Comparison of ENCODE assay signal across 9 mouse cellular contexts in the genomic region with DNA sequence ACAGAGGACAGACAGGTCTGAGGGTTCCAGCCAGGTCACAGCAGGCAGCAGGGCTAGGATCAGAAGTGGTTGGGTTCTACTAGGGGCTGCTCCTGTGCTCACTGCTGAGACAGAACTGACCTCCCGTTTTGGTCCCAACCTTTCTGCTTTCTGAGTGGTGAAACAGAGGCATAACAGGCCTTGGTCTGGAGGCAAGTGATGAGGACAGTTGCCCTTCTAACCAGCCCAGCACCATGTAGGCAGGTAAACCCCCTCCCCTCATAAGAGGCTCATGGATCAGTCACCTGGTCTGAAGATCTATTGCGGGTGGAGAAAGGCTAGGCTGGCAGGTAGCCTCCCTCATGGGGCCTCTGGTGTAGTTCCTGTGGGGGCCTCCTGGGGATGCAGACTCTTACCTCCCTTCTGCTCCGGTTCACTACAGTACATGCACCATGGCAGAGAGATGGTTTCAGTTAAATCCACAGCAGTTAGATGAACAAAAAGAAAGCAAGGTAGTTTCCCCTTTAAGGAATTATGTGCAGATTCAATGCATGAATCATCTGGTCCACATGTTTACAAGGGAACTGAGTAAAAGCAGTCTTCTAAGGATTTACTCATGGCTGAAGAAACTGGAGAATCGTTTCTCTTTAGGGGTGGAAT.
DNase-seq lines count a peak whose midpoint lies in the region; ATAC-seq and TF ChIP-seq lines count a peak whose summit lies in the region.
"Had no signal": no experiment of that assay in that cellular context is flagged by ENCODE, and none has a peak within 500 bp of the region (broad histone marks: within the 10 kb centered on the region; RNA-seq: fewer than 3 reads in every experiment).

No protein-coding gene starts in this region.

- H3K4me1 ChIP-seq in heart, adult 2 months (ENCODE audit: control insufficient read depth, insufficient read depth, low read length) = peaks cover 9% of the 10 kb centered on the region
- H3K4me1 ChIP-seq in hindbrain, embryonic 10.5 days (replicated peaks) = peaks cover 9% of the 10 kb centered on the region; the same call in 1 of the 2 replicates
- H3K4me1 ChIP-seq in midbrain, embryonic 12.5 days = peaks cover 17% of the 10 kb centered on the region

- H3K9ac ChIP-seq in heart, adult 2 months (ENCODE audit: low read depth, low read length) = no peak overlapping the region
- no peak overlapping the region for H3K9ac ChIP-seq in midbrain, embryonic 12.5 days (replicated peaks)

- 22% methylated on average over 4 of the region's 4 CpGs for WGBS in heart, adult 2 months
- WGBS in hindbrain, embryonic 10.5 days = 48% methylated on average over 4 of the region's 4 CpGs
- WGBS in midbrain, embryonic 12.5 days = 47% methylated on average over 4 of the region's 4 CpGs

- H3K4me2 ChIP-seq in midbrain, embryonic 12.5 days (replicated peaks) = no peak overlapping the region

- H3K36me3 ChIP-seq in heart, adult 2 months (ENCODE audit: control insufficient read depth, insufficient read depth, low read length) = no peaks in the 10 kb centered on the region
- H3K36me3 ChIP-seq in hindbrain, embryonic 10.5 days = no peaks in the 10 kb centered on the region
- no peaks in the 10 kb centered on the region for H3K36me3 ChIP-seq in midbrain, embryonic 12.5 days

- H3K27ac ChIP-seq in heart, adult 2 months = no peak overlapping the region
- H3K27ac ChIP-seq in hindbrain, embryonic 10.5 days = peak overlapping the region; percentile 69
- no peak overlapping the region for H3K27ac ChIP-seq in midbrain, embryonic 12.5 days (replicated peaks)

- no peaks in the 10 kb centered on the region for H3K27me3 ChIP-seq in heart, adult 2 months (ENCODE audit: control insufficient read depth, insufficient read depth, low read length)
- H3K27me3 ChIP-seq in hindbrain, embryonic 10.5 days (ENCODE audit: insufficient read depth, poor library complexity, severe bottlenecking) = no peaks in the 10 kb centered on the region
- no peaks in the 10 kb centered on the region for H3K27me3 ChIP-seq in midbrain, embryonic 12.5 days

- ATAC-seq in midbrain, embryonic 12.5 days (ENCODE audit: low FRiP score, low read depth) = peak; percentile 60

- H3K79me2 ChIP-seq in heart, adult 2 months (replicated peaks; ENCODE audit: control insufficient read depth, insufficient read depth, low read length) = no peaks in the 10 kb centered on the region

- no peak for TF ChIP-seq EP300 in heart, adult 2 months (IDR thresholded peaks at IDR 0.05; ENCODE audit: insufficient read depth, low read depth, low read length)

- DNase-seq in heart, adult 2 months = no peak
- no peak for DNase-seq in heart, postnatal 36 days
- DNase-seq in NIH3T3 (ENCODE audit: low read depth) = peak; percentile 73
- no peak for DNase-seq in hindbrain, embryonic 10.5 days (ENCODE audit: low spot score)
- DNase-seq in cerebellum, adult 11-12 months = no peak
- DNase-seq in right cerebral cortex, postnatal 10 days (ENCODE audit: low spot score in 2 of 2) = no peak
- DNase-seq in adrenal gland, postnatal 10 days = no peak
- DNase-seq: cerebellum, adult 18-20 months had no signal

- no peak overlapping the region for H3K4me3 ChIP-seq in heart, adult 2 months
- H3K4me3 ChIP-seq in hindbrain, embryonic 10.5 days = no peak overlapping the region
- H3K4me3 ChIP-seq in midbrain, embryonic 12.5 days = no peak overlapping the region

- intact Hi-C loops in heart, adult 2 months (cut with DNase I) = loop anchor here (5.0 kb wide), 1 partner anchor 76 kb away; no protein-coding TSS in a partner anchor
- intact Hi-C loops in heart, postnatal 36 days (cut with DNase I) = loop anchor here (5.0 kb wide), 1 partner anchor 36 kb away; no protein-coding TSS in a partner anchor

- H3K9me3 ChIP-seq in hindbrain, embryonic 10.5 days = no peaks in the 10 kb centered on the region
- no peaks in the 10 kb centered on the region for H3K9me3 ChIP-seq in midbrain, embryonic 12.5 days

- TF ChIP-seq POLR2A in heart, adult 2 months (IDR thresholded peaks at IDR 0.05; ENCODE audit: insufficient read depth, low read depth, low read length) = no peak

- TF ChIP-seq CTCF in heart, adult 2 months (IDR thresholded peaks at IDR 0.05) = 0 out of 2 replicates have a peak, but pooled peaks have one; percentile 15
